Mouse (Mus musculus) small intestine, adult 2 months (tissue): ENCODE data around the gene Myt1.

Experiments
- CTCF ChIP-seq: fragments of 200-500 bp; IDR thresholded peaks from 2 replicates; pipeline ENCODE4 v1.5.1; 2012; ENCODE audit warnings: low read depth, mild to moderate bottlenecking, control low read depth, inconsistent platforms, low read length, moderate library complexity, mixed read lengths; ENCODE audit not compliant: insufficient replicate concordance, insufficient read length; ENCODE audit errors: extremely low read depth
- POLR2A ChIP-seq: fragments of 200-500 bp; IDR thresholded peaks from 2 replicates; pipeline ENCODE4 v1.6.1; 2012; ENCODE audit warnings: low read depth, mild to moderate bottlenecking, control low read depth, inconsistent platforms, low read length, moderate library complexity

- TF ChIP-seq CTCF (no peak), POLR2A (peak; percentile 54)
These were observed 100.8 kb downstream of the Myt1 start, which contains the start of gene Polr3k for GRCm38 (mm10) chr2:181863791-181864535.
